ENCODE assay signal across 17 mouse cellular contexts in genomic region chr10:26759469-26759868, GRCm38 (mm10). TPM values are rescaled to one million over a fixed set of nuclear protein-coding genes. Genes with fewer than 3 reads are reported as not detected.
DNase-seq lines count a peak whose midpoint lies in the region; ATAC-seq and TF ChIP-seq lines count a peak whose summit lies in the region.
"Had no signal": no experiment of that assay in that cellular context is flagged by ENCODE, and none has a peak within 500 bp of the region (broad histone marks: within the 10 kb centered on the region; RNA-seq: fewer than 3 reads in every experiment).

No protein-coding gene starts in this region.

- H3K4me2 ChIP-seq in midbrain, embryonic 14.5 days (ENCODE audit: low read length) = no peak overlapping the region
- H3K4me2 ChIP-seq: forebrain, embryonic 15.5 days; hindbrain, embryonic 14.5 days; intestine, embryonic 15.5 days; limb, embryonic 13.5 days had no signal

- no peaks in the 10 kb centered on the region for H3K36me3 ChIP-seq in heart, embryonic 10.5 days
- H3K36me3 ChIP-seq in kidney, adult 2 months (ENCODE audit: control insufficient read depth, insufficient read depth, low read length) = no peaks in the 10 kb centered on the region
- H3K36me3 ChIP-seq in midbrain, embryonic 14.5 days (ENCODE audit: control insufficient read depth, insufficient read depth, low read length) = no peaks in the 10 kb centered on the region
- H3K36me3 ChIP-seq: forebrain, embryonic 15.5 days; intestine, embryonic 15.5 days; limb, embryonic 13.5 days had no signal

- no peak for TF ChIP-seq CTCF in kidney, adult 2 months (conservative IDR thresholded peaks at IDR 0.05; ENCODE audit: insufficient read depth, insufficient read length, low read depth, low read length)

- no peak overlapping the region for H3K27ac ChIP-seq in heart, embryonic 10.5 days
- no peak overlapping the region for H3K27ac ChIP-seq in kidney, adult 2 months (ENCODE audit: insufficient read depth, low read depth, low read length)
- H3K27ac ChIP-seq in brown adipose tissue, adult 24 weeks (replicated peaks; ENCODE audit: low read depth, low read length) = peak overlapping the region; percentile 93
- H3K27ac ChIP-seq in midbrain, embryonic 14.5 days (replicated peaks; ENCODE audit: low read depth, low read length) = 0 out of 2 replicates have a peak overlapping the region, but pooled peaks have one; percentile 3
- H3K27ac ChIP-seq: forebrain, embryonic 15.5 days; hindbrain, embryonic 14.5 days; intestine, embryonic 15.5 days; left cerebral cortex, adult 2 months; limb, embryonic 13.5 days had no signal

- no peak overlapping the region for H3K9ac ChIP-seq in midbrain, embryonic 14.5 days (replicated peaks; ENCODE audit: low read length)
- H3K9ac ChIP-seq: forebrain, embryonic 15.5 days; hindbrain, embryonic 14.5 days; intestine, embryonic 15.5 days; limb, embryonic 13.5 days had no signal

- H3K4me1 ChIP-seq in heart, embryonic 10.5 days = peaks cover 3% of the 10 kb centered on the region; the same call in 1 of the 2 replicates
- 0 out of 2 replicates have a peak, but pooled peaks cover 2% of the 10 kb centered on the region for H3K4me1 ChIP-seq in kidney, adult 2 months (ENCODE audit: control insufficient read depth, insufficient read depth, low read length)
- peaks cover 14% of the 10 kb centered on the region for H3K4me1 ChIP-seq in brown adipose tissue, adult 24 weeks (ENCODE audit: control insufficient read depth, insufficient read depth, insufficient read length, low read length)
- H3K4me1 ChIP-seq in midbrain, embryonic 14.5 days (ENCODE audit: control insufficient read depth, insufficient read depth, low read length) = no peaks in the 10 kb centered on the region
- H3K4me1 ChIP-seq: forebrain, embryonic 15.5 days; intestine, embryonic 15.5 days had no signal

- H3K4me3 ChIP-seq in heart, embryonic 10.5 days = no peak overlapping the region
- H3K4me3 ChIP-seq in kidney, adult 2 months (ENCODE audit: insufficient read depth, low read depth, low read length) = no peak overlapping the region
- no peak overlapping the region for H3K4me3 ChIP-seq in brown adipose tissue, adult 24 weeks (ENCODE audit: insufficient read depth, low read depth, low read length)
- no peak overlapping the region for H3K4me3 ChIP-seq in midbrain, embryonic 14.5 days (replicated peaks; ENCODE audit: low read depth, low read length)
- H3K4me3 ChIP-seq: forebrain, embryonic 15.5 days; intestine, embryonic 15.5 days; left cerebral cortex, adult 2 months; limb, embryonic 13.5 days had no signal

- ATAC-seq in midbrain, embryonic 14.5 days (ENCODE audit: low FRiP score, low TSS enrichment) = 0 out of 2 replicates have a peak, but pooled peaks have one; percentile 50
- ATAC-seq: forebrain, embryonic 15.5 days; intestine, embryonic 15.5 days had no signal

- no peak for TF ChIP-seq POLR2A in kidney, adult 2 months (IDR thresholded peaks at IDR 0.05; ENCODE audit: low read depth, low read length)

- H3K27me3 ChIP-seq in heart, embryonic 10.5 days (ENCODE audit: insufficient read depth, poor library complexity, severe bottlenecking) = no peaks in the 10 kb centered on the region
- no peaks in the 10 kb centered on the region for H3K27me3 ChIP-seq in kidney, adult 2 months (replicated peaks; ENCODE audit: control insufficient read depth, insufficient read depth, low read length)
- H3K27me3 ChIP-seq in midbrain, embryonic 14.5 days (ENCODE audit: control insufficient read depth, insufficient read depth, low read length) = no peaks in the 10 kb centered on the region
- H3K27me3 ChIP-seq: CH12.LX; forebrain, embryonic 15.5 days; intestine, embryonic 15.5 days; limb, embryonic 13.5 days had no signal

- DNase-seq in heart, adult 11 months = peak; percentile 73
- no peak for DNase-seq in heart, embryonic 10.5 days (ENCODE audit: low spot score)
- DNase-seq in kidney, postnatal 14 days = peak; percentile 24
- no peak for DNase-seq in kidney, adult 2 months
- peak; percentile 70 for DNase-seq in midbrain, embryonic 14.5 days
- DNase-seq in thymus, postnatal 10 days (ENCODE audit: low spot score in 2 of 2) = no peak
- DNase-seq in cerebellum, postnatal 25 days = no peak
- DNase-seq: cerebellum, adult 11 months; cerebellum, postnatal 14 days; lung, postnatal 4 days had no signal

- 50% methylated on average over 6 of the region's 6 CpGs for WGBS in heart, embryonic 10.5 days
- WGBS in kidney, adult 2 months = 39% methylated on average over 6 of the region's 6 CpGs
- WGBS in midbrain, embryonic 14.5 days = 48% methylated on average over 6 of the region's 6 CpGs

- no peaks in the 10 kb centered on the region for H3K9me3 ChIP-seq in heart, embryonic 10.5 days
- no peaks in the 10 kb centered on the region for H3K9me3 ChIP-seq in midbrain, embryonic 14.5 days (ENCODE audit: control insufficient read depth, low read length)
- H3K9me3 ChIP-seq: forebrain, embryonic 15.5 days; intestine, embryonic 15.5 days; limb, embryonic 13.5 days had no signal

RNA-seq across cellular contexts. Expression of gene Arhgap18, which starts 6.2 kb away (rescaled TPM):
- polyA plus RNA-seq in heart, embryonic 10.5 days (2016; fragmentation: Nextera tagmentation; extraction: Ambion mirVana) = 12.8 and 22.7 TPM in 2 replicates
- polyA plus RNA-seq in kidney, adult 2 months (2012; rRNA removed) = 7.4 and 10.7 TPM in 2 replicates
- polyA plus RNA-seq in brown adipose tissue, adult 24 weeks (2012; ENCODE audit: insufficient read depth, insufficient read length, missing spikeins) = 9.8 and 22.1 TPM in 2 replicates
- polyA plus RNA-seq in midbrain, embryonic 14.5 days (2014; fragmentation: Nextera tagmentation; extraction: Ambion mirVana) = 14.2 and 15.9 TPM in 2 replicates

Comparison
In these comparisons a context has a peak if more than half of its experiments do, and no peak if none do; other contexts are left out.
1. DNase-seq: peak in heart, adult 11 months (single experiment), kidney, postnatal 14 days (single experiment) and midbrain, embryonic 14.5 days (single experiment); none in heart, embryonic 10.5 days (single experiment), kidney, adult 2 months (single experiment), thymus, postnatal 10 days (0 of 2) and cerebellum, postnatal 25 days (0 of 2).
2. H3K27ac ChIP-seq: peak in brown adipose tissue, adult 24 weeks (single experiment) and midbrain, embryonic 14.5 days (single experiment); none in heart, embryonic 10.5 days (single experiment) and kidney, adult 2 months (single experiment).